Mouse (Mus musculus) neural tube, embryonic 13.5 days (tissue): ENCODE measurements at regions not wholly inside any gene's neighbourhood (a gene's known extent, or its start where the extent isn't known, plus 50 kb on each side); places are given as distances from the start of the nearest gene placed in this dataset.

ENCODE experiments used
- ATAC-seq: fragments of 200-750 bp; cut with Nextera tagmentation; 2 replicates; pipeline ENCODE4 v1.8.0; 2017; ENCODE audit warnings: low read depth, mild to moderate bottlenecking, moderate TSS enrichment, moderate library complexity
- H3K27ac ChIP-seq: fragments of 300-500 bp; sonication (generic); replicated peaks from 2 replicates; pipeline ENCODE4 v1.5.1; 2015; ENCODE audit warnings: moderate library complexity, mild to moderate bottlenecking, inconsistent platforms
- H3K27me3 ChIP-seq: fragments of 300-500 bp; sonication (generic); 2 replicates; pipeline ENCODE4 v1.6.1; 2015; ENCODE audit warnings: mild to moderate bottlenecking, inconsistent platforms
- H3K36me3 ChIP-seq: fragments of 300-500 bp; sonication (generic); 2 replicates; pipeline ENCODE4 v1.6.1; 2015; ENCODE audit warnings: mild to moderate bottlenecking, inconsistent platforms
- H3K4me1 ChIP-seq: fragments of 300-500 bp; sonication (generic); replicated peaks from 2 replicates; pipeline ENCODE4 v1.6.1; 2015; ENCODE audit warnings: inconsistent platforms
- H3K4me2 ChIP-seq: fragments of 300-500 bp; sonication (generic); 2 replicates; pipeline ENCODE4 v1.6.1; 2015; ENCODE audit warnings: inconsistent platforms, mild to moderate bottlenecking, moderate library complexity
- H3K4me3 ChIP-seq: fragments of 300-500 bp; sonication (generic); 2 replicates; pipeline ENCODE4 v1.5.1; 2015; ENCODE audit warnings: mild to moderate bottlenecking, inconsistent platforms
- H3K9ac ChIP-seq: fragments of 300-500 bp; sonication (generic); 2 replicates; pipeline ENCODE4 v1.6.1; 2015; ENCODE audit warnings: moderate library complexity, mild to moderate bottlenecking, inconsistent platforms
- H3K9me3 ChIP-seq: fragments of 300-500 bp; sonication (generic); 2 replicates; pipeline ENCODE4 v1.6.1; 2016; ENCODE audit warnings: inconsistent platforms
- WGBS: fragments of 180-500 bp; shearing (Covaris S2); methylation state at CpG from one replicate; pipeline ENCODE4 v1.1.7; 2015; 5-methylcytosine and 5-hydroxymethylcytosine counted together

DNA sequence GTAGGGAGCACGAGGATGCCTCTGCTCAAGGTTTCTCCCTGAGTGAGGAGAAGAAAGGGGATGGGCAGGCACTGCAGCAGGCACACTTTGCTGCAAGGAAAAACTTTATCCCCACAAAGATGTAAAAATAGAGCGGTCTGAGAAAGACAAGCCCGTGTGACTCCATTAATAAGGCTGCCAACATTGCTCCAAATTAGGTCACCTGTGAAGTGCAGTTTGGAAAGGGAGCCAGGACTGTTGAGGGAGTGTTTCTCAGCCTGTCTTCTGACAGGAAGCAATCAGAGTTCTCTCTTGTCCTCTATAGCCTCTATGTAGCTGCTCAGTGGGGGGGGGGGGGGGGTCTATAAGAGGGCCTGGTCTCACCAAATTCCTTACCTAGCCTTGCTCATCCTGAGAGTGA lies 51.0 kb downstream of the Gm10234 start:
- Histone ChIP-seq H3K9me3 (no peaks in the 10 kb centered on the region), H3K9ac (no peak overlapping the region), H3K27ac (no peak overlapping the region), H3K27me3 (no peaks in the 10 kb centered on the region), H3K4me3 (no peak overlapping the region), H3K36me3 (no peaks in the 10 kb centered on the region), H3K4me1 (peaks cover 13% of the 10 kb centered on the region), H3K4me2 (no peak overlapping the region)
- ATAC-seq = no peak
- 90% methylated on average over 3 of the region's 3 CpGs for WGBS

DNA sequence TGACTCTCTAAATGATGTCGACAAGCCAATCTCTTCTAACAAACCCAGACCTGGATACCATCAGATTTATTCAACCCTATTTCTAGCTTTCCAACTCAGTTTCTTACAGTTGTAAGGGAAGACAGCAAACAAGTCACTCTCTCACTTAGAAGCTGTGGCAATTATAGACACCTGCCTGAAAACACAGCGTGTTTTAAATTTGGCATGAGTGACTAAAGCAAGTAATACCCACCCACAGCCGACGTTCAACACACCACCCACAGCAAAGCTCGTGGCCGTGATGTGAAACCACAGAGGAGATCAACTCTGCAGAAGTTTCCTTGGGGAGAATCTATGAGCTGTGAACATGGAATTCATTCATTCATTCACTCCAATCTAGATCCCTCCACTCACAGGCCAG lies 52.4 kb downstream of the Gm10234 start:
- no peaks in the 10 kb centered on the region for H3K27me3 ChIP-seq
- no peaks in the 10 kb centered on the region for H3K36me3 ChIP-seq
- H3K27ac ChIP-seq = no peak overlapping the region
- no peak overlapping the region for H3K4me3 ChIP-seq
- no peak for ATAC-seq
- WGBS = 94% methylated on average over 6 of the region's 6 CpGs
- H3K4me2 ChIP-seq = no peak overlapping the region
- H3K9ac ChIP-seq = no peak overlapping the region
- no peaks in the 10 kb centered on the region for H3K9me3 ChIP-seq
- H3K4me1 ChIP-seq = peaks cover 24% of the 10 kb centered on the region

DNA sequence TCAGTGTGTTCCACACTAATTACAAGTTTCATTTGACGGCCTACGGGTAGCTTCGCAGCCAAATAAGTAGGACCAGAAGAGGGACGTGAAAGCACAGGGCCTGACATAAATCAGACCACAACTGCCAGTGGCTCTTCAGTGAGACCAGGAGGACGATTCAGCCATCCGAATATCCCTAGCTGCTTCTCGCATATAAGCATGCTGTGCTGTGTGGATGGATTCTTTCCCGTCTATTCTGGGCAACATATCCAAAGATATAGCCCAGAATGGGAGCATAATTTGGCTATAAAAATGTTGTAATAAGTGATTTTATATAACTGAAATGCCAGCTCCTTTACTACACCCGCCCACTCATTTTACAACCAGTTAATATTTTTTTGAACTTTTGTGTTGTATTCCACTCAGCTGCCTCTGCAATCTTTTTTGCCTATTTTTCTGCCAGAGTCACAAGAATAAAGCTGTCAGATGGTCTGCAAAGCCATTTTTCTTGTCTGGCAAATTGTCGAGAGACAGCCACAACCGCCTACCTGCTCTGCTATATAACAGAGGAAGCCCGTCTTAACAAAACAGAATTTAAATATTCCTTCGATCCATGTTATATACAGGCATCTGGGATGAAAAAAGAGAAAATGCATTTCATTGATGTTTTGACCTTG lies 55.8 kb downstream of the Gm10234 start:
- H3K36me3 ChIP-seq = no peaks in the 10 kb centered on the region
- no peak overlapping the region for H3K4me2 ChIP-seq
- WGBS = 37% methylated on average over 13 of the region's 13 CpGs
- H3K27me3 ChIP-seq = no peaks in the 10 kb centered on the region
- peaks cover 28% of the 10 kb centered on the region for H3K4me1 ChIP-seq
- peak overlapping the region; percentile 81 for H3K27ac ChIP-seq
- peak; percentile 69 for ATAC-seq
- no peaks in the 10 kb centered on the region for H3K9me3 ChIP-seq
- no peak overlapping the region for H3K4me3 ChIP-seq
- H3K9ac ChIP-seq = no peak overlapping the region

DNA sequence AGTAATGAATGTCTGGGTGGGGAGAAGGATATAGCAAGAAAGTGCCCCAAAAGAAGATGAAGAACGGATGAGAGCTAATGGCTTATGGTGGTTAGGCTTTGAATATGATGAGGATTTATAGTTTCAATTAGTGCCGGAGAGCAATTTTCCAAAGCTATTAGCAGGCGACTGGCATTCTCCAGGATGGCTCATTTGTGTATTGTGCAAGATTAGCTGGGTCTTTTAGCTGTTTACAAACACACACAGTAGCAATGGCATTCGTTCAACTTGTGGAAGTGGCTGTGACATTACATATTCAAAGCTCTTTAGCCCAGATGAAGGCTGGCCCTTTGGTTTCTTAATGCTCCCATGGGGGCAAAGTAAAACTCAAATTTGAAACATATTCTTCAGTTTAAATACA lies 56.4 kb downstream of the Gm10234 start:
- Histone ChIP-seq H3K36me3 (no peaks in the 10 kb centered on the region), H3K4me2 (no peak overlapping the region), H3K27ac (peak overlapping the region; percentile 81), H3K27me3 (no peaks in the 10 kb centered on the region), H3K9me3 (no peaks in the 10 kb centered on the region), H3K4me1 (peaks cover 28% of the 10 kb centered on the region), H3K4me3 (no peak overlapping the region), H3K9ac (no peak overlapping the region)
- ATAC-seq = peak; percentile 92
- WGBS = 33% methylated on average over 4 of the region's 4 CpGs
